Mouse (Mus musculus) brain, embryonic 14.5 days (tissue): ENCODE results near the gene Cox8a.

Experiments used
- CTCF ChIP-seq: fragments of 200-500 bp; IDR thresholded peaks from 2 replicates; pipeline ENCODE4 v1.5.1; 2012; ENCODE audit warnings: inconsistent platforms, mild to moderate bottlenecking, moderate library complexity, borderline replicate concordance; ENCODE audit not compliant: insufficient read depth, insufficient read length; ENCODE audit errors: extremely low read depth
- POLR2A ChIP-seq: fragments of 200-500 bp; IDR thresholded peaks from 2 replicates; pipeline ENCODE4 v1.6.1; 2012; ENCODE audit warnings: mild to moderate bottlenecking, inconsistent platforms, borderline replicate concordance; ENCODE audit not compliant: poor library complexity, insufficient read depth, insufficient read length, severe bottlenecking; ENCODE audit errors: extremely low read depth

- no peak for TF ChIP-seq CTCF
- peak; percentile 34; the same call in 1 of the 2 replicates for TF ChIP-seq POLR2A
Measured at GRCm38 (mm10) chr19:7217162-7217925, at the start of gene Cox8a.
